Mouse (Mus musculus) retina, adult 2 months (tissue): Measurements from ENCODE around the gene Slc26a1.

Source experiments
- DNase-seq: peaks from one replicate; pipeline ENCODE4 v3.0.0-alpha.2; 2012; ENCODE audit warnings: low read depth, low spot score

The Slc26a1 gene

GRCm38 (mm10) chr5:108675251-108675816, at the start of gene Slc26a1:
Slc26a1 (minus strand) TSS chr5:108675569.
- no peak for DNase-seq

- DNase-seq = no peak
These were observed 48.6 kb upstream of the Slc26a1 start for GRCm38 (mm10) chr5:108724006-108724405.

- no peak for DNase-seq
These were observed 44.4 kb upstream of the Slc26a1 start for GRCm38 (mm10) chr5:108719761-108720160.

DNA sequence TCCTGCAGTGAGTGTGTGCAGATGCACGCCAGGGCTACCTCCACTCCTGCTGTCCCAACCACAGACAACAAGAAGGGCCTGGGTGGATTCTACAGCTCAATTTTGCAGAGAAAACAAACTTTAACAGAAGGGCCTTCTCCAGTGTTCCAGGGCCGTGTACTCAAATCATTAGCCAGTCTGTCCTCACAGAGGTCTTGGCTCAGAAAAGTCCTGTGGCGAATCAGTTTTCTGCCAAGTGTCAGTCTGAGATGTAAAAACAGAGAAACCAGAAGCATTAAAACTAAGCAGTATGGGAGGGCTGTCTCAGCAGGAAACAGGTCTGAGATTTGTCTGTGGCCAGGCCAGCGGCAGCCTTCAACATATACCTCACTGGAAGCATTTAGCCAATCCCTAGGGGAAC, 42.7 kb upstream of the Slc26a1 start:
- no peak for DNase-seq

DNA sequence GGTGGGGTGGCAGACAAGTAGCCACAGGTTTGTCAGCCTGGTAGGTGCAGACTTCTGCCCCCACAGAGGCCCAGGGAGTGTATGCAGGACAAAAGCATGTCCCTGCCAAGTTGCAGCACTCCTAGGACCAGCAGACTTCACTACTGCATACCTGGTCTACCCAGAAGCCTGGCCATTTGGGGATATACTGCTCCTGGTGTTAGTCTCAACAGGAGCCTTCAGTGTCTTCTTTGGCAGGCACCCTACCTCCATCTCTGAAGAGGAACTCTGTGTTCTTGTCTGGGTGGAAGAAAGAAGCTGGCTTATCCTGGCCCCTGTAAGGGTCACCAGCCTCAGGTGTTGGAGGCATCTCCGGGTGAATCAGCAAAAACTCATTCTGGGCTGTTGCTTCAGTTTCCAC, 40.6 kb upstream of the Slc26a1 start:
- DNase-seq = no peak

- no peak for DNase-seq
These were observed 38.8 kb upstream of the Slc26a1 start for GRCm38 (mm10) chr5:108714149-108714548.

DNA sequence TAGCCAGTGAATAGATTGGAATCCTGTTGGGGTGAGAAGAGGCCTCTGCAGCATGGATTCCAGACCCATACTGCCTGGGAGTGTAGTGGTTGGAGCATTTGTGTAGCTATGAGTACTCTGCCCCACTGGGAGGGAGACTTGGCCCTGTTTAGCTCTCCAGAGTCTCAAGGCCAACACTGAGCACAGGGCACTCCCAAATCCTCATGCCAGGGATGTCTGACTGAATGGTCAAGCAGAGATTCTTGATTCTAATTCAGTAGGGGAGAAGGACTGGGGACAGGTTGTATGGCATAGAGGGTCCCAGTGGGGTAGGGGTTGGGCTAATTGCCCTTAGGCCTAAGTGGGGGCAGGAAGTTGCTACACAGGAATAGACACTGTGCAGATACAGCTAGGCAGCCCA, 38.3 kb upstream of the Slc26a1 start:
- DNase-seq = no peak

- DNase-seq = no peak
These were observed 37.7 kb upstream of the Slc26a1 start for GRCm38 (mm10) chr5:108713096-108713495.

DNA sequence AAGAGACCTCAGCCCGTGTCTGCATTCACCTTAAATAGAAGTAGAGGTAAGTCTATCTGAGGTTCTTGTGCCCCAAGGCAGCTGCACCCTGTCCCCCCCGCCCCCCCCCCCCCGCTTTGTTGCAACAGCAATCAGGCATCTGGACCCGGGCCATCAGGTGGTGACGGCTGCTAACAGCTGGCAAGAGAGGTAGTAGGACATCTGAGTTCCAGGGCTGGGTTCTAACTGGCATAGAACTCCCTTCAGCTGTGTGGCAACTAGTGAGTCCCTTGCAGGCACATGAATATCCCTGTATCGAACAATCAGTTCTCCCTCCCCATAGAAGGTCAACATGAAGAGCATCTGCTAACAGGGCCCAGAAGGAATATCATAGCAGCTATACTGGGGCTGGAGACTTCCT, 36.6 kb upstream of the Slc26a1 start:
- DNase-seq = no peak

GRCm38 (mm10) chr5:108708981-108709731, 33.8 kb upstream of the Slc26a1 start:
- no peak for DNase-seq

DNA sequence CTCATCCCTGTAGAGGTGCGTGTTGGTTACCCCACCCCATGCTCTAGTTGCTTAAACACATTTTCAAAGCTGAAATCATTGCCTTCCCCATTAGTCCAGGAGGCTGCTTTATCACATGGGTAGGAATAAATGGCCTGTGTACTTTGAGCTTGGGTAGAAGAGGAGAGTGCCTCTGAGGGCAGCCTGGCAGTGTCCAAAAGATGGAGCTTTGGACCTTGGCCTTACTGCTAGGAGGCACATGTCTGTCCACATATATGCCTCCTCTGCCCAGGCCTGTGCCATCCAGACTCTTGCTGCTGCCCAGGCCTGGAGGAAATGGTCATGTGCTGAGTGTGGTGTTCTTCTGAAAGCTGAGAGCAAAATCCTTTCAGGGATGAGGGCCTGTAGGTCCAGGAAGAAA, 33.0 kb upstream of the Slc26a1 start:
- DNase-seq = no peak

GRCm38 (mm10) chr5:108707758-108708157, 32.4 kb upstream of the Slc26a1 start:
- DNase-seq = no peak

- DNase-seq = no peak
These were observed 28.6 kb upstream of the Slc26a1 start for GRCm38 (mm10) chr5:108703754-108704626.

DNA sequence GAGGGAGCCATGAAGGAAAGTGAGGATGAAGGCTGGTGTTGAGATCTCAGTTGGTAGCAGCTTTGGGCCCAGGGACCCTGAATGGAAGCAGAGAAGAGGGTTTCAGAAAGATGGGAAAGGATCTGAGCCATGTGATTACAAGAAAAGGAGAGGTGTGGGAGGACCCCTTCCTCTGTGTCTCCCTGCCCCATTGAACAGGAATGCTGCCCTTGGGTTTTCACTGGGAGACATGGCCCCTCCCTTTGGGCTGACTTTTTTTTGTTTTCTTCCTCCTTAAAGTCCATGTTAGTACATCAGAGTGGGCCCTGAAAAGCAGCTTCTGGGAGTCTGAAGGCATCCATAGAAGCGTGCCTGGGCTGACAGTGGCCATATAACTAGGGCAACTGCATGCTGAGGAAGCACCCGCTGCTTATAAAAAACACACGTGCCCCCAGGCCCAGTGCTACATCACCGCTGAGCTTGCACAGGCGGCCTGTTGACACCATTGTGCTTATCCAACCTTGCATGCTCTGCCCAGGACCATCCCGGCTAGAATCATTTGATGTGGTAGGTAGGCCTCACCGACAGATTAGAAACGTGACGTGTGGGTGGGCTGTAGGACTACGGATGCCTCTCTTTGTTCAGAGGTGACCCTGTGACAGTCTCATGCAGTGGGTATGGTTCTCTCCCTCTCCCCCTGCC, 26.1 kb upstream of the Slc26a1 start:
- DNase-seq = no peak

- DNase-seq = no peak
These were observed 25.0 kb upstream of the Slc26a1 start for GRCm38 (mm10) chr5:108700346-108700745.

GRCm38 (mm10) chr5:108697341-108697753, 22.0 kb upstream of the Slc26a1 start:
- DNase-seq = no peak

DNA sequence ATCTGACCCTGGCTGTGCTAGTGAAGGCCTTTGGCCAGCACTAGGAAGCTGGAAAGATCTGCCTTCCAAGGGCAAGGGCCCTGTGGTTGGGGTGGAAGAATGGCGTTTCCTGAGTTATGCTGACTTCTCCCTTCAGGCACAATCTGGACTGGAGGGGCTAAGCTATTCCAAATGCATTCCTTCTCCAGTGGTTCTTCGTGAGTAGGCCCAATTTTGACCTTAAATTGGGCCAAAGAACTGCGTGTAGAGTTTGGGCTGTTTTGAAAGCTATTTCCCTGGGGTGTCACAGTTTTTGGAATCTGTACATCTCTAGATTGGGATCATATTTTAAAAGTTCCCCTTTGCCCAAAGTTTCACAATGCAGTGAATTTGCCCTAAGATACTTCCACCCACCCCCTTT, 21.2 kb upstream of the Slc26a1 start:
- no peak for DNase-seq

- no peak for DNase-seq
These were observed 20.5 kb upstream of the Slc26a1 start for GRCm38 (mm10) chr5:108695861-108696260.

DNA sequence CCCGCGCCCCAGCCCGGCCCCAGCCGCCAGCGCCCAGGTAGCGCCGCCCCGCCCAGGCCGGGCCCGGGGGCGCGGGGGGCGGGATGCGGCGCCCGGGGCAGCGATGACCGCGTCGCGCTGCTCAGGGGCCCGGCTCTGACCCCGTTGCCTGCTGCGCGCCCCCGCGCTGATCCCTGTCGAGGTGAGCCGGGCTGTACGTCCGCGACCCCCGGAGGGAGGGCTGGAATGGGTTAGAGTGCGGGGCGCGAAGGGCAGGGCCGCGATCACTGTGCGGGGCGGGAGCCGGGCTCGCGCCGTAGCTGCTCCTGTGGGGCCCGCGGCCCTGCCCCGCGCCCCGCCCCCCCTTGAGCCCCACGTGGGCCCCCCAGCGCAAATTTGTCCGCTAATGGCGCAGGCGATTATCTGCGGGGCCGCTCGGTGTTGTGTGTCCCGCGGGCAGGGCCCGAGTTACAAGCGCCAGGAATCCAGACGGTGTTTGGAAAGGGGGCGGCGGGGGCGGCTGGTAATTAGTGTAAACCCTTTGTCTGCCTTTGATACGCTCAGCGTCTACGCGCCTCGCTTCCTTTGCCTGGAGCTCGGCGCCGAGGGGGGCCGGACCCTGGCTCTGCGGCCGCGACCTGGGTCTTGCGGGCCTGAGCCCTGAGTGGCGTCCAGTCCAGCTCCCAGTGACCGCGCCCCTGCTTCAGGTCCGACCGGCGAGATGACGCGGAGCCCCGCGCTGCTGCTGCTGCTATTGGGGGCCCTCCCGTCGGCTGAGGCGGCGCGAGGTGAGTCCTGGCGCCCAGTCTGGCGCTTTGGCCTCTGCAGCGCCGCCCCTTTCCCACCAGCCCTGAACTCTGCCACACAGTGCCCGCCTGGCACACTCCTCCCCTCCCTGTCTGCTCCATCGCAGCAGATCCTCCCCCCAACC, 19.2 kb upstream of the Slc26a1 start:
- no peak for DNase-seq

- no peak for DNase-seq
These were observed 18.5 kb upstream of the Slc26a1 start for GRCm38 (mm10) chr5:108693872-108694288.

DNA sequence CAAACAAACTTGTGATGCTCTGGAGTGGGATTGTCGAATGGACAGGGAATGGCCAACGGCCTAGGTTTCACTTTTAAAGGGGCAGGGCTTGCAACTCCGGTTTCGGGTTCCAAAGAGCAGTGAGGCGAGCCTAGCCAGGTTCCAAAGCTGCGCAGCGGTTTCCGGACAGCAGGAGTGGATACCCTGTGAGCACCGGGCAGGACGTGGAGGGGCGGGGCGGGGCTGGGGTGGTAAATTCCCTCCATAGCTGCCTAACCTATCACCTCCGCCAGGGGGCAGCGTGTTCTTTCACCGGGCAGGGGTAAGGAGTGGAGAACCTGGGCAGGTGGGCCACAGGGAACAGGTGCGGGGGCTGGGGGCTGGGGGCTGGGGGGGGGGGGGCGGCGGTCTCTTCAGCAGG, 16.9 kb upstream of the Slc26a1 start, which contains the start of gene Fgfrl1:
Fgfrl1 (plus strand) TSS at position 112 of the 400 bp plus-strand sequence.
- no peak for DNase-seq
